In genomic region chr6:134898095-134898965, GRCm38 (mm10) we compare ENCODE assay signal across 8 mouse cellular contexts. TPM values are rescaled to one million over a fixed set of nuclear protein-coding genes. Genes with fewer than 3 reads are reported as not detected.
DNase-seq lines count a peak whose midpoint lies in the region; ATAC-seq and TF ChIP-seq lines count a peak whose summit lies in the region.

Gene Gpr19, minus strand, starts transcription at chr6:134898578.

- H3K4me1 ChIP-seq in CH12.LX (ENCODE audit: control insufficient read depth in 1 of 2, insufficient read depth in 2 of 2), result peaks cover 2 to 25% of the 10 kb centered on the region in 2 experiments; a peak in 3 of 4 replicates
- peaks cover 35% of the 10 kb centered on the region for H3K4me1 ChIP-seq in forebrain, embryonic 10.5 days
- H3K4me1 ChIP-seq in heart, embryonic 15.5 days (replicated peaks), result peaks cover 10% of the 10 kb centered on the region
- H3K4me1 ChIP-seq in liver, embryonic 14.5 days (replicated peaks; ENCODE audit: control insufficient read depth in 2 of 2, insufficient read depth in 2 of 2, low read length in 1 of 2), result peaks cover 9 to 13% of the 10 kb centered on the region in 2 experiments
- peaks cover 8% of the 10 kb centered on the region; the same call in 1 of the 2 replicates for H3K4me1 ChIP-seq in neural tube, embryonic 12.5 days
- H3K4me1 ChIP-seq in stomach, postnatal 0 days (replicated peaks; ENCODE audit: control insufficient read depth, insufficient read depth), result no peaks in the 10 kb centered on the region

- H3K9ac ChIP-seq in CH12.LX (ENCODE audit: insufficient read depth, low read depth), result peak within 1 kb of the TSS; percentile 94
- H3K9ac ChIP-seq in heart, embryonic 15.5 days, result peak within 1 kb of the TSS; percentile 72
- peak within 1 kb of the TSS; percentile 99 for H3K9ac ChIP-seq in liver, embryonic 14.5 days (replicated peaks)
- peak within 1 kb of the TSS; percentile 82 for H3K9ac ChIP-seq in neural tube, embryonic 12.5 days
- peak within 1 kb of the TSS; percentile 75 for H3K9ac ChIP-seq in stomach, postnatal 0 days (ENCODE audit: low read length)

- no peak; the same call in 1 of the 2 replicates for TF ChIP-seq RAD21 in CH12.LX (IDR thresholded peaks at IDR 0.05; ENCODE audit: low read depth, low read length)

- in situ Hi-C loops in CH12.LX (cut with MboI; ENCODE audit: low pct_ligation_motif_present, low pct_unique_long_range_greater_than_20kb, low sequenced_read_pairs), result no loop called here

- ATAC-seq in heart, embryonic 15.5 days (replicated peaks; ENCODE audit: insufficient number of reproducible peaks, insufficient read depth, low FRiP score, low read depth), result peak; percentile 94
- ATAC-seq in liver, embryonic 14.5 days (ENCODE audit: insufficient read depth), result peak; percentile 90
- ATAC-seq in neural tube, embryonic 12.5 days (ENCODE audit: low FRiP score, low read depth), result peak; percentile 93
- ATAC-seq in stomach, postnatal 0 days (ENCODE audit: low FRiP score, low TSS enrichment), result peak; percentile 93

- peak; percentile 65 for TF ChIP-seq EP300 in CH12.LX (IDR thresholded peaks at IDR 0.05; ENCODE audit: low read length)
- no peak; the same call in 1 of the 2 replicates for TF ChIP-seq EP300 in liver, embryonic 14.5 days (IDR thresholded peaks at IDR 0.05; ENCODE audit: low read depth)
- TF ChIP-seq EP300 in stomach, postnatal 0 days (optimal IDR thresholded peaks at IDR 0.05), result no peak

- 0 out of 4 replicates have a peak, but pooled peaks of 1 of the 2 experiments have one; percentile 12 for TF ChIP-seq CTCF in CH12.LX (conservative IDR thresholded peaks at IDR 0.05 in 1 of 2, IDR thresholded peaks at IDR 0.05 in 1 of 2; ENCODE audit: low read depth in 2 of 2, low read length in 2 of 2)
- peak; percentile 32; the same call in 1 of the 2 replicates for TF ChIP-seq CTCF in liver, embryonic 14.5 days (IDR thresholded peaks at IDR 0.05; ENCODE audit: low read depth)
- peak; percentile 59 for TF ChIP-seq CTCF in stomach, postnatal 0 days (IDR thresholded peaks at IDR 0.05; ENCODE audit: low read depth)

- peak within 1 kb of the TSS; percentile 97 for H3K27ac ChIP-seq in CH12.LX (ENCODE audit: insufficient read depth, low read depth)
- H3K27ac ChIP-seq in forebrain, embryonic 10.5 days, result peak within 1 kb of the TSS; percentile 99
- peak within 1 kb of the TSS; percentile 100 for H3K27ac ChIP-seq in heart, embryonic 15.5 days
- H3K27ac ChIP-seq in liver, embryonic 14.5 days, result peak within 1 kb of the TSS; percentile 99
- peak within 1 kb of the TSS; percentile 99 for H3K27ac ChIP-seq in neural tube, embryonic 12.5 days
- peak within 1 kb of the TSS; percentile 98 for H3K27ac ChIP-seq in stomach, postnatal 0 days (replicated peaks)

- H3K79me2 ChIP-seq in CH12.LX (replicated peaks; ENCODE audit: control insufficient read depth, extremely low read depth, insufficient read depth, poor library complexity, severe bottlenecking), result no peaks in the 10 kb centered on the region

- H3K9me3 ChIP-seq in CH12.LX (replicated peaks; ENCODE audit: low read length), result no peaks in the 10 kb centered on the region
- H3K9me3 ChIP-seq in forebrain, embryonic 10.5 days, result no peaks in the 10 kb centered on the region
- no peaks in the 10 kb centered on the region for H3K9me3 ChIP-seq in heart, embryonic 15.5 days (replicated peaks)
- no peaks in the 10 kb centered on the region for H3K9me3 ChIP-seq in liver, embryonic 14.5 days (ENCODE audit: control insufficient read depth, low read length)
- H3K9me3 ChIP-seq in neural tube, embryonic 12.5 days, result no peaks in the 10 kb centered on the region
- H3K9me3 ChIP-seq in stomach, postnatal 0 days (ENCODE audit: control insufficient read depth, low read length), result no peaks in the 10 kb centered on the region

- peaks cover 0 to 5% of the 10 kb centered on the region in 2 experiments for H3K36me3 ChIP-seq in CH12.LX (replicated peaks in 1 of 2; ENCODE audit: control insufficient read depth in 1 of 2, insufficient read depth in 1 of 2, low read length in 1 of 2)
- H3K36me3 ChIP-seq in forebrain, embryonic 10.5 days (replicated peaks), result no peaks in the 10 kb centered on the region; the same call in none of the 2 replicates
- no peaks in the 10 kb centered on the region for H3K36me3 ChIP-seq in heart, embryonic 15.5 days
- H3K36me3 ChIP-seq in liver, embryonic 14.5 days (replicated peaks; ENCODE audit: control insufficient read depth, insufficient read depth, low read depth), result no peaks in the 10 kb centered on the region
- no peaks in the 10 kb centered on the region for H3K36me3 ChIP-seq in neural tube, embryonic 12.5 days
- H3K36me3 ChIP-seq in stomach, postnatal 0 days (ENCODE audit: control insufficient read depth, insufficient read depth, low read length), result no peaks in the 10 kb centered on the region

- WGBS in forebrain, embryonic 10.5 days, result under 1% methylated on average over 51 of the region's 51 CpGs
- under 1% methylated on average over 51 of the region's 51 CpGs for WGBS in heart, embryonic 15.5 days
- under 1% methylated on average over 51 of the region's 51 CpGs for WGBS in liver, embryonic 14.5 days (ENCODE audit: insufficient replicate concordance)
- WGBS in neural tube, embryonic 12.5 days, result under 1% methylated on average over 51 of the region's 51 CpGs
- under 1% methylated on average over 51 of the region's 51 CpGs for WGBS in stomach, postnatal 0 days

- H3K4me3 ChIP-seq in CH12.LX (replicated peaks in 1 of 3; ENCODE audit: low read depth in 2 of 3, low read length in 2 of 3, poor library complexity in 1 of 3), result peak within 1 kb of the TSS; percentile 66 to 90 (median 72)
- peak within 1 kb of the TSS; percentile 59 for H3K4me3 ChIP-seq in forebrain, embryonic 10.5 days
- peak within 1 kb of the TSS; percentile 63 for H3K4me3 ChIP-seq in heart, embryonic 15.5 days
- peak within 1 kb of the TSS; percentile 78 to 80 for H3K4me3 ChIP-seq in liver, embryonic 14.5 days (ENCODE audit: insufficient read depth in 1 of 2, low read depth in 2 of 2, low read length in 2 of 2)
- H3K4me3 ChIP-seq in neural tube, embryonic 12.5 days, result peak within 1 kb of the TSS; percentile 48
- H3K4me3 ChIP-seq in stomach, postnatal 0 days (ENCODE audit: low read depth, low read length), result peak within 1 kb of the TSS; percentile 43

- H3K4me2 ChIP-seq in CH12.LX (ENCODE audit: insufficient read depth, low read depth, poor library complexity, severe bottlenecking), result peak within 1 kb of the TSS; percentile 53
- peak within 1 kb of the TSS; percentile 87 for H3K4me2 ChIP-seq in heart, embryonic 15.5 days
- peak within 1 kb of the TSS; percentile 98 for H3K4me2 ChIP-seq in liver, embryonic 14.5 days (ENCODE audit: low read depth)
- peak within 1 kb of the TSS; percentile 75 for H3K4me2 ChIP-seq in neural tube, embryonic 12.5 days (replicated peaks)
- peak within 1 kb of the TSS; percentile 62 for H3K4me2 ChIP-seq in stomach, postnatal 0 days (replicated peaks; ENCODE audit: low read depth)

- peak; percentile 87; the same call in 1 of the 2 replicates for TF ChIP-seq POLR2A in CH12.LX (IDR thresholded peaks at IDR 0.05; ENCODE audit: low read depth, low read length)

- peak; percentile 88 for DNase-seq in CH12.LX (ENCODE audit: extremely low read depth)
- DNase-seq in c-Kit-negative CD71-positive TER-119-positive erythroid progenitor cells, embryonic 14.5 days (ENCODE audit: low read depth, low spot score), result peak; percentile 73
- peak; percentile 94 for DNase-seq in forebrain, embryonic 10.5 days (ENCODE audit: extremely low spot score, low spot score)
- DNase-seq in kidney, postnatal 14 days, result peak; percentile 94
- DNase-seq in liver, embryonic 14.5 days (ENCODE audit: low read depth in 3 of 3, low spot score in 3 of 3), result peak; percentile 71 to 80 (median 74)
- DNase-seq in stomach, postnatal 0 days (ENCODE audit: low spot score), result peak; percentile 95

- dilution Hi-C loops in CH12.LX (cut with MboI; ENCODE audit: extremely low pct_ligation_motif_present, extremely low pct_unique_long_range_greater_than_20kb, low sequenced_read_pairs), result no loop called here

- no peaks in the 10 kb centered on the region for H3K27me3 ChIP-seq in CH12.LX (replicated peaks)
- H3K27me3 ChIP-seq in forebrain, embryonic 10.5 days (ENCODE audit: poor library complexity, severe bottlenecking), result no peaks in the 10 kb centered on the region
- no peaks in the 10 kb centered on the region for H3K27me3 ChIP-seq in heart, embryonic 15.5 days
- H3K27me3 ChIP-seq in liver, embryonic 14.5 days (ENCODE audit: control insufficient read depth, insufficient read depth, low read length), result no peaks in the 10 kb centered on the region
- H3K27me3 ChIP-seq in neural tube, embryonic 12.5 days (replicated peaks), result no peaks in the 10 kb centered on the region
- H3K27me3 ChIP-seq in stomach, postnatal 0 days (ENCODE audit: control insufficient read depth, insufficient read depth, low read length), result no peaks in the 10 kb centered on the region

TF ChIP-seq in CH12.LX, 34 proteins besides CTCF, POLR2A, EP300 and RAD21 (continues in another document):
- TF ChIP-seq GABPA (IDR thresholded peaks at IDR 0.05; ENCODE audit: insufficient replicate concordance, low read depth, low read length) (no peak), JUND (conservative IDR thresholded peaks at IDR 0.05; ENCODE audit: low read depth, low read length) (no peak), SMC3 (IDR thresholded peaks at IDR 0.05; ENCODE audit: low read depth, low read length) (peak; percentile 19), RCOR1 (conservative IDR thresholded peaks at IDR 0.05; ENCODE audit: low read depth, low read length) (peak; percentile 91), POLR2AphosphoS2 (IDR thresholded peaks at IDR 0.05; ENCODE audit: low read depth, low read length) (no peak; the same call in 1 of the 2 replicates), KAT2A (IDR thresholded peaks at IDR 0.05; ENCODE audit: insufficient replicate concordance, low read length) (0 out of 2 replicates have a peak, but pooled peaks have one; percentile 63), ZNF384 (IDR thresholded peaks at IDR 0.05; ENCODE audit: low read depth, low read length) (peak; percentile 91), CHD1 (IDR thresholded peaks at IDR 0.05; ENCODE audit: low read depth, low read length) (no peak), ZKSCAN1 (IDR thresholded peaks at IDR 0.05; ENCODE audit: borderline replicate concordance, low read depth, low read length) (no peak), MAFK (IDR thresholded peaks at IDR 0.05; ENCODE audit: insufficient replicate concordance, low read length) (peak; percentile 55; the same call in 1 of the 2 replicates)

RNA-seq across cellular contexts. Expression of gene Gpr19, which starts in this region (rescaled TPM):
- total RNA-seq in CH12.LX (2012; rRNA removed) (6.3 and 7.5 TPM in 2 replicates), CH12.LX (2014; rRNA removed) (3.8 and 5.2 TPM in 2 replicates)
- polyA plus RNA-seq in CH12.LX (2012; ENCODE audit: insufficient read length, low read depth), result 4.8 and 6.0 TPM in 2 replicates
- polyA plus RNA-seq in forebrain, embryonic 10.5 days (2016; fragmentation: Nextera tagmentation; extraction: Ambion mirVana), result 28.7 and 28.8 TPM in 2 replicates
- 8.7 and 10.3 TPM in 2 replicates for polyA plus RNA-seq in heart, embryonic 15.5 days (2015; fragmentation: Nextera tagmentation; extraction: Ambion mirVana)
- 4.4 and 4.7 TPM in 2 replicates for polyA plus RNA-seq in liver, embryonic 14.5 days (2012; rRNA removed)
- 4.4 and 4.9 TPM in 2 replicates for polyA plus RNA-seq in liver, embryonic 14.5 days (2014; fragmentation: Nextera tagmentation; extraction: Ambion mirVana)
- 33.2 and 35.7 TPM in 2 replicates for polyA plus RNA-seq in neural tube, embryonic 12.5 days (2016; fragmentation: Nextera tagmentation; extraction: Ambion mirVana)
- 6.6 and 6.9 TPM in 2 replicates for polyA plus RNA-seq in stomach, postnatal 0 days (2015; fragmentation: Nextera tagmentation; extraction: Ambion mirVana)

Comparison
In these comparisons a context has a peak if more than half of its experiments do, and no peak if none do; other contexts are left out.
1. Peak in every context shown above with its lines: DNase-seq, ATAC-seq, H3K4me3 ChIP-seq and H3K27ac ChIP-seq.